Mouse (Mus musculus): Measurements from ENCODE around the gene Hist1h2ad.
A peak's percentile ranks its signal among the peaks of the same experiment; 100 is the strongest.
"Not testable (repeated sequence)": the region's sequence is repeated elsewhere in the genome, so short reads cannot be mapped to it uniquely, and the experiment has no call there.

The Hist1h2ad gene

GRCm38 (mm10) chr13:23570261-23571021 lies 3.7 kb upstream of the Hist1h2ad start:
- not testable (repeated sequence) for DNase-seq

DNA sequence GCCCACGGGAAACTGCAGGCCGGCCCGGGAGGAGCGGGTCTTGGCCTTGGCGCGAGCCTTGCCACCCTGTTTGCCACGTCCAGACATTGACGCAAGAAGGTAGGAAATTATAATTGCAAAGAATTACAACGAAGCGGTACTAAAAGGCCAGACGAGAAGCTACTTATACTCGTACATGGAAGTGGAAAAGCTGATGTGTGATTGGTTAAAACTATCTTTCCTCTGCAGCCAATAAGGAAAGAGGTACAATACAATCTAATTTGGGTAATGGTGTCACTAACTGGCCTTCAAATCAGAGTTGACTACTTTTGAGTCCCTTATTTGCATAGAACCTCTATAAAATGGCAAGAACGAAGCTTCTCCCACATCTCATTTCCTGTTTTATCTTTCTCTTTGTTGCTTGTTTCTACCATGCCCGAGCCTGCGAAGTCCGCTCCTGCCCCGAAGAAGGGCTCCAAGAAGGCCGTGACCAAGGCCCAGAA lies 3.1 kb upstream of the Hist1h2ad start, which contains the start of the genes Hist1h2ae and Hist1h2bg:
TSS of gene Hist1h2ae (minus strand) at position 199 of the 482 bp plus-strand sequence.
TSS of gene Hist1h2bg (plus strand) at position 375 of the 482 bp plus-strand sequence.
- DNase-seq, result peak in 1 of 2 experiments; percentile 57

DNA sequence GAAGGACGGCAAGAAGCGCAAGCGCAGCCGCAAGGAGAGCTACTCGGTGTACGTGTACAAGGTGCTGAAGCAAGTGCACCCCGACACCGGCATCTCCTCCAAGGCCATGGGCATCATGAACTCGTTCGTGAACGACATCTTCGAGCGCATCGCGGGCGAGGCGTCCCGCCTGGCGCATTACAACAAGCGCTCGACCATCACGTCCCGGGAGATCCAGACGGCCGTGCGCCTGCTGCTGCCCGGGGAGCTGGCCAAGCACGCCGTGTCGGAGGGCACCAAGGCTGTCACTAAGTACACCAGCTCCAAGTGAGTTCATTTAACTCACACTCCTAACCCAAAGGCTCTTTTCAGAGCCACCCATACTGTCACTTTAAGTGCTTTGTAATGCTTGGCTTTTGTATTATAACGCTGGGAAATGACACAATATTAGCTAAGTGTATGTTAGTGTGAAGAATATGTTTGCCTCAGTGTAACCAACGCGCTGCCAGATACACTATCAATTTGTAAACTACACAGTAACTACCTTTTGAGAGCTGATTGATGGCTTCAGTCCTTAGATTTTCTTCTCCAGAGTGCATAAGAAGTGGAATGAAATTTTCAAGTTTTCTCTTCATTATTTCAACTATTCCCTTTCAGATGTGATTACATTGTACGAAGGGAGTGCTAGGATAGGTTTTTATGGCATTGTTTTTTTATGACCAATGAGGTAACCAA lies 2.5 kb upstream of the Hist1h2ad start:
- peak in 1 of 2 experiments; percentile 19 for DNase-seq

GRCm38 (mm10) chr13:23572218-23573033 lies 1.8 kb upstream of the Hist1h2ad start:
- no peak for DNase-seq

DNA sequence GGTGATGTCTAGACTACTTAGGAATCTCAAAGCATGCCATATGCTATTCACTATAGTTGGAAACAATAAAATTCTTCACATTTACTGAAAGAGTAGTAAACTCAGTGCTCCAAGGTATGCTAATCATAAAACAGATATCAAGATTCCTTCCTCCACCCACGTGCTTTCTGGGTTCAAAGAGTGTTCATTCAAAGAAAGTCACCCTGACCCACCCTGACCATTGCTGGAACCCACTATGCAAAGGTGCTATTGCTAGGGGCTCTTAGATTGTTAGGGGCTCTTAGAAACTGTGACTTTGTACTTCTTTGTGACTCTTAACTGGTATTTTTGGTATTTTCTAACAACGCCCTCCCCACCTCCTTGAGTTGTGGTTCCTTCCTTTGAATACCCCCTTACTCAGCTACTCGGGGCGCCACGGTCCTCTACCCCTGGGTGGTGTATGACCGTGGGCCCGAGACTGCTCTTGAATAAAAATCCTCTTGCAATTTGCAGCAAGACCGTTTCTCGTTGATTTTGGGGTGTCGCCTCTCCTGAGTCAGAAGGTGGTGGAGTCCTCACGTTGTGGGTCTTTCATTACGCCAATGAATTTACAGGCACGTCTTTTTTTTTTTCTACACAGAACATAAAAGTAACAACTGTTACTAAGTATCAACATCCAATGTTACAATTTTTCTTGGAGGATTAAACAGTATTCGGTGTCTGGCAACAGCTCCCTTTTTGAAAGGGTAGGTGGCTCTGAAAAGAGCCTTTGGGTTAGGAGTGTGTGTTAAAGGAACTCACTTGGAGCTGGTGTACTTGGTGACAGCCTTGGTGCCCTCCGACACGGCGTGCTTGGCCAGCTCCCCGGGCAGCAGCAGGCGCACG lies 915 bp upstream of the Hist1h2ad start:
- not testable (repeated sequence) for DNase-seq

DNA sequence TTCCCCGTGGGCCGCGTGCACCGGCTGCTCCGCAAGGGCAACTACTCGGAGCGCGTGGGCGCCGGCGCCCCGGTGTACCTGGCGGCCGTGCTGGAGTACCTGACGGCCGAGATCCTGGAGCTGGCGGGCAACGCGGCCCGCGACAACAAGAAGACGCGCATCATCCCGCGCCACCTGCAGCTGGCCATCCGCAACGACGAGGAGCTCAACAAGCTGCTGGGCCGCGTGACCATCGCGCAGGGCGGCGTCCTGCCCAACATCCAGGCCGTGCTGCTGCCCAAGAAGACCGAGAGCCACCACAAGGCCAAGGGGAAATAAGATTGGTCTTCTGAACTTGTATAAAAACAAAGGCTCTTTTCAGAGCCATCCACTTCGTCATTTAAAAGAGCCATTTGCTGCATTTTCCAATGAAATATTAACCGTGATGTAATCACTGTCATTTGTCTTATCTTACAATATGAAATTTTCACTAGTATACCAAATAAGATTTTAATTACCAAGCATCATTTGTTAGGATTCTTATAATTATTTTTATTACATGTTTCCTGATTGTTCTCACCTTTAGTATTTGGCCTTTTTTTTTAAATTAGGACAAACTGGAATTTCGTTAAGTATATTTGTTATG lies 477 bp downstream of the Hist1h2ad start:
- DNase-seq, result not testable (repeated sequence)

- DNase-seq, result no peak
These were observed 1.2 kb downstream of the Hist1h2ad start, which contains the start of gene Hist1h3d for GRCm38 (mm10) chr13:23575271-23575851. Hist1h3d (plus strand) TSS chr13:23575763.

DNA sequence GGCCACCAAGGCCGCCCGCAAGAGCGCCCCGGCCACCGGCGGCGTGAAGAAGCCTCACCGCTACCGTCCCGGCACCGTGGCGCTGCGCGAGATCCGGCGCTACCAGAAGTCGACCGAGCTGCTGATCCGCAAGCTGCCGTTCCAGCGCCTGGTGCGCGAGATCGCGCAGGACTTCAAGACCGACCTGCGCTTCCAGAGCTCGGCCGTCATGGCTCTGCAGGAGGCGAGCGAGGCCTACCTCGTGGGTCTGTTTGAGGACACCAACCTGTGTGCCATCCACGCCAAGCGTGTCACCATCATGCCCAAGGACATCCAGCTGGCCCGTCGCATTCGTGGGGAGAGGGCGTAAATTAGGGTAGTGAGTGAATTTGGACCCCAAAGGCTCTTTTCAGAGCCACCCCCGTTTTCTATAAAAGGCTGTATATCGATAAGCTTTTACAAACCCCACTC lies 1.7 kb downstream of the Hist1h2ad start:
- DNase-seq, result not testable (repeated sequence)

- no peak for DNase-seq
These were observed 2.2 kb downstream of the Hist1h2ad start for GRCm38 (mm10) chr13:23576351-23576881.

- DNase-seq, result no peak
These were observed 2.9 kb downstream of the Hist1h2ad start for GRCm38 (mm10) chr13:23576906-23577639.

- no peak for DNase-seq
These were observed 3.7 kb downstream of the Hist1h2ad start for GRCm38 (mm10) chr13:23577835-23578234.

DNA sequence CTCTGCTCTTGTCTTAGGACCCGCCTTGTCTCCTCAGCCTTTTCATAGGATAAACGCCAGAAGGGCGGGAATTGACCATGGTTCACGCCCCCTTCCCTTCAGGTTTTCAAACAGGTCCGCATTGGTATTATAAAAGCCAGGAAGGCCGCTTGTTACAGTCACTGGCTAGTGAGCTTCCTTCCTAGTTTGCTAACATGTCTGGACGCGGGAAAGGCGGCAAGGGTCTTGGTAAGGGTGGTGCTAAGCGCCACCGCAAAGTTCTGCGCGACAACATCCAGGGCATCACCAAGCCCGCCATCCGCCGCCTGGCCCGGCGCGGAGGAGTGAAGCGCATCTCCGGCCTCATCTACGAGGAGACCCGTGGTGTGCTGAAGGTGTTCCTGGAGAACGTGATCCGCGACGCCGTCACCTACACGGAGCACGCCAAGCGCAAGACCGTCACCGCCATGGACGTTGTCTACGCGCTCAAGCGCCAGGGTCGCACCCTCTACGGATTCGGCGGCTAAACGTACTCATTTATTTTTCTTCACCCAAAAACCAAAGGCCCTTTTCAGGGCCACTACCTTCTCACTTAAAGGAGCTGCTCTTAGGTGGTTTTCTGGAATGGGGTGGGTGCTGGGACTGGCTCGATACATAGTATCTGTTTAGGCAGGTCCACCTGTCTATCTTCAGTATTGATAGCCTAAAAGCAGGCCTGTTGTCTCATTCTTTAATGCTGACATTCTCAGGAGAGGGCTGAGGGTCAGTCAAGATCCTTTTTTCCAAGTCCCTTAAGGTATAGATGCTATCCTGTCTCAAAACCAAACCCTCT lies 7.4 kb downstream of the Hist1h2ad start, which contains the start of gene Hist1h4d:
TSS of gene Hist1h4d (plus strand) at position 191 of the 811 bp plus-strand sequence.
- DNase-seq, result peak; percentile 91

DNA sequence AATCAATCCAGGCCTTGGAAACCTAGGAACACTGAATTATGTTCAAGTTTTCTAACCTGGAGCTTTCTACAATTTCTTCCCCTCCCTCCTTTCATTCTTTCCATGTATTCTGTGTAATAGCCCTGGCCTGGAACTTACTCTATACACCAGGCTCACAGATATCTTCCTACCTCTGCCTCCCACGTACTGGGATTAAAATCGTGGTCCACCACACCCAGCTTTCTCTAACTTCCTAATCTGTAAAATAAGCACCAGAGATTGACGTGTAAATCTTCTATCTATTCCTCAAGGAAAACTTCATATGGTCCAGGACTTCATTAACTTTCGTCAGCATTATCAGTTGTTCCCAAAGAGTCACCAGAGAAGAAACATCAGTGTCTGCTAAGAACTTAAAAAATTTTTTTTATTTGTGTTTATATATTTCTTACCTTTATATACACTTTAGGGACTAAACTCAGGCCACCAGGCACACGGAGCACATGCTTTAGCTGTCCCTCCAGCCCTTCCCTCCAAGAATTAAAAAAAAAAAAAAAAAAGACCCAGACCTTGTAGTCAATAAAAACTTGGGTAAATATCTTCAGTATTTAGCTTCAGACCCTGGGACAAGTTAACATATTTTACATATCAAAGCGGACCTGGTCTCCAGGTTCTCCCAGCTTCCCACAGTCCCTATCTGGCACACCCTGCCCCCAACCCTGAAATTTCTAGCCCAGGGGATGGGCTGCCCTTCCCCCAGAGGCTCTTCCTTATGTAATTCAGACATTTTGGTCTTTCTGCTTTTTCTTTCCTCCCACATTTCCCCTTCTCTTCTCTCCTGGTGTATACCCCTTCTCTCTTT lies 8.3 kb downstream of the Hist1h2ad start:
- no peak for DNase-seq

- DNase-seq, result no peak
These were observed 9.3 kb downstream of the Hist1h2ad start for GRCm38 (mm10) chr13:23583387-23584068.

DNA sequence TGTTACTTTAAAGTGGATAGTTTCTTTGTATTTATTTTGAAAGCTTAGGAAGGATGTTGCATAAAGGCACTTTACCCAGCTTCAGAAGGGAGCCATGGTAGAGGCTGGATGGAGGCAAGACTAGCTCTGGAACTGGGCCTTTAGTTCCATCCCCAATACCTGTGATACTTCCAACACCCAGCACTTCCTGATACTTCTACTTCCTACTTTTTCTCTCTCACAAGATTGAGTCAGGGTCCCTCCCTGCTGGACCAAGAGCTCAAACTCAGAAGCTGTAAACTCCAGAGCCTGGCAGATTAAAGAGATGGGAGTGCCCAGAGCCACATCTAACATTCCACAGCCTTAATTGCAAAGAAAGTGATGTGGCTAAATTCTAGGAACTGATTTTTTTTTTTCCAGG lies 10.2 kb downstream of the Hist1h2ad start:
- DNase-seq, result no peak

GRCm38 (mm10) chr13:23585029-23585441 lies 10.9 kb downstream of the Hist1h2ad start:
- peak; percentile 49 to 60 for DNase-seq

DNA sequence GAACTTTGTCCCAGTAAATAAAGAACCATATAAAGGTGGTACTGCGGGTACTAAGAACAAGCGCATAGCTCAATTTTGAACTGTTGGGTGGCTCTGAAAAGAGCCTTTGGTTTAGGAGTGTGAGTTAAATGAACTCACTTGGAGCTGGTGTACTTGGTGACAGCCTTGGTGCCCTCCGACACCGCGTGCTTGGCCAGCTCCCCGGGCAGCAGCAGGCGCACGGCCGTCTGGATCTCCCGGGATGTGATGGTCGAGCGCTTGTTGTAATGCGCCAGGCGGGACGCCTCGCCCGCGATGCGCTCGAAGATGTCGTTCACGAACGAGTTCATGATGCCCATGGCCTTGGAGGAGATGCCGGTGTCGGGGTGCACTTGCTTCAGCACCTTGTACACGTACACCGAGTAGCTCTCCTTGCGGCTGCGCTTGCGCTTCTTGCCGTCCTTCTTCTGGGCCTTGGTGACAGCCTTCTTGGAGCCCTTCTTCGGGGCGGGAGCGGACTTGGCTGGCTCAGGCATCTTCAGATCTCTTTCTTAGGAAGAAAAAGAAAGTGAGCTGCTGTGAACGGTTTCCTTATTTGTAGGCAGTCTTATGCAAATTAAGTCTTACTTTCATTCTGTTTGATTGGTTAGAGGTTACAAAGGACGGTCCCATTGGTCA lies 11.4 kb downstream of the Hist1h2ad start:
- DNase-seq, result peak; percentile 36 to 64
